Mouse (Mus musculus): ENCODE results near the gene Polr3gl. TPM values are rescaled to one million over a fixed set of nuclear protein-coding genes. Genes with fewer than 3 reads are reported as not detected.

Gene Polr3gl
- polyA plus RNA-seq, 1 experiment from 2014 or later = 20.5 TPM

GRCm38 (mm10) chr3:96532050-96532449, 61.9 kb downstream of the Polr3gl start:
- Histone ChIP-seq H3K36me3 (ENCODE audit: control insufficient read depth, insufficient read depth, low read length) (no peaks in the 10 kb centered on the region), H3K27ac (ENCODE audit: low read depth, low read length) (no peak overlapping the region), H3K4me3 (ENCODE audit: low read depth, low read length) (no peak overlapping the region), H3K9me3 (ENCODE audit: control insufficient read depth, low read length) (no peaks in the 10 kb centered on the region), H3K4me2 (ENCODE audit: low read depth, low read length) (no peak overlapping the region), H3K27me3 (ENCODE audit: control insufficient read depth, insufficient read depth, low read length) (peaks cover 7% of the 10 kb centered on the region), H3K4me1 (ENCODE audit: control insufficient read depth, insufficient read depth, low read length) (0 out of 2 replicates have a peak, but pooled peaks cover 4% of the 10 kb centered on the region), H3K9ac (replicated peaks; ENCODE audit: low read depth, low read length) (no peak overlapping the region)
- no peak for ATAC-seq (ENCODE audit: low read depth)
- WGBS = 68% methylated on average over 7 of the region's 7 CpGs

GRCm38 (mm10) chr3:96528506-96528905, 65.5 kb downstream of the Polr3gl start:
- Histone ChIP-seq H3K27me3 (ENCODE audit: control insufficient read depth, insufficient read depth, low read length) (peaks cover 10% of the 10 kb centered on the region), H3K27ac (ENCODE audit: low read depth, low read length) (no peak overlapping the region), H3K4me1 (ENCODE audit: control insufficient read depth, insufficient read depth, low read length) (0 out of 2 replicates have a peak, but pooled peaks cover 6% of the 10 kb centered on the region), H3K4me3 (ENCODE audit: low read depth, low read length) (no peak overlapping the region), H3K9me3 (ENCODE audit: control insufficient read depth, low read length) (no peaks in the 10 kb centered on the region), H3K9ac (replicated peaks; ENCODE audit: low read depth, low read length) (no peak overlapping the region), H3K36me3 (ENCODE audit: control insufficient read depth, insufficient read depth, low read length) (no peaks in the 10 kb centered on the region), H3K4me2 (ENCODE audit: low read depth, low read length) (no peak overlapping the region)
- no peak for ATAC-seq (ENCODE audit: low read depth)
- WGBS = 61% methylated on average over 9 of the region's 9 CpGs

Other genes starting within 250 kb of the Polr3gl start
- gene BC107364, start 141.9 kb downstream of the Polr3gl start, polyA plus RNA-seq (2014; fragmentation: Nextera tagmentation; extraction: Ambion mirVana) = not detected in 2 replicates
- 1.3 and 2.0 TPM in 2 replicates for gene Hfe2, start 69.0 kb downstream of the Polr3gl start, polyA plus RNA-seq (2014; fragmentation: Nextera tagmentation; extraction: Ambion mirVana)
- gene Txnip, start 36.2 kb downstream of the Polr3gl start, polyA plus RNA-seq (2014; fragmentation: Nextera tagmentation; extraction: Ambion mirVana) = 48.9 and 75.6 TPM in 2 replicates
- 0.90 and 1.2 TPM in 2 replicates for gene Gm16253, start 17.2 kb downstream of the Polr3gl start, polyA plus RNA-seq (2014; fragmentation: Nextera tagmentation; extraction: Ambion mirVana)
- 18.6 and 21.0 TPM in 2 replicates for gene Ankrd34a, start 2.5 kb upstream of the Polr3gl start, polyA plus RNA-seq (2014; fragmentation: Nextera tagmentation; extraction: Ambion mirVana)
- gene Lix1l, start 7.0 kb upstream of the Polr3gl start, polyA plus RNA-seq (2014; fragmentation: Nextera tagmentation; extraction: Ambion mirVana) = 7.4 and 7.6 TPM in 2 replicates
- 115 and 117 TPM in 2 replicates for gene Rbm8a, start 35.8 kb upstream of the Polr3gl start, polyA plus RNA-seq (2014; fragmentation: Nextera tagmentation; extraction: Ambion mirVana)
- gene Pex11b, start 41.2 kb upstream of the Polr3gl start, polyA plus RNA-seq (2014; fragmentation: Nextera tagmentation; extraction: Ambion mirVana) = 58.3 and 59.6 TPM in 2 replicates
- 0.15 TPM in 1 of 2 replicates, not detected in the other for gene Gm42957, start 41.3 kb upstream of the Polr3gl start, polyA plus RNA-seq (2014; fragmentation: Nextera tagmentation; extraction: Ambion mirVana)
- 1.0 and 1.3 TPM in 2 replicates for gene Itga10, start 51.4 kb upstream of the Polr3gl start, polyA plus RNA-seq (2014; fragmentation: Nextera tagmentation; extraction: Ambion mirVana)
- gene Ankrd35, start 76.0 kb upstream of the Polr3gl start, polyA plus RNA-seq (2014; fragmentation: Nextera tagmentation; extraction: Ambion mirVana) = 0.83 and 1.0 TPM in 2 replicates
- 20.9 and 24.7 TPM in 2 replicates for gene Pias3, start 102.2 kb upstream of the Polr3gl start, polyA plus RNA-seq (2014; fragmentation: Nextera tagmentation; extraction: Ambion mirVana)
- gene Nudt17, start 114.4 kb upstream of the Polr3gl start, polyA plus RNA-seq (2014; fragmentation: Nextera tagmentation; extraction: Ambion mirVana) = 19.1 and 21.7 TPM in 2 replicates
- gene Polr3c, start 133.4 kb upstream of the Polr3gl start, polyA plus RNA-seq (2014; fragmentation: Nextera tagmentation; extraction: Ambion mirVana) = 32.4 and 35.3 TPM in 2 replicates
- gene Rnf115, start 133.5 kb upstream of the Polr3gl start, polyA plus RNA-seq (2014; fragmentation: Nextera tagmentation; extraction: Ambion mirVana) = 81.9 and 86.5 TPM in 2 replicates
- not detected in 2 replicates for gene Pdzk1, start 235.1 kb upstream of the Polr3gl start, polyA plus RNA-seq (2014; fragmentation: Nextera tagmentation; extraction: Ambion mirVana)
- 0.41 and 0.48 TPM in 2 replicates for gene Cd160, start 235.2 kb upstream of the Polr3gl start, polyA plus RNA-seq (2014; fragmentation: Nextera tagmentation; extraction: Ambion mirVana)

All from neural tube, embryonic 14.5 days (tissue).